In genomic region chr1:116107010-116107723, GRCm38 (mm10) we compare ENCODE assay signal across 20 mouse cellular contexts.
DNase-seq lines count a peak whose midpoint lies in the region; ATAC-seq lines count a peak whose summit lies in the region.
"Had no signal": no experiment of that assay in that cellular context is flagged by ENCODE, and none has a peak within 500 bp of the region (broad histone marks: within the 10 kb centered on the region; RNA-seq: fewer than 3 reads in every experiment).

No protein-coding gene starts in this region.

- no peak overlapping the region for H3K4me3 ChIP-seq in forebrain, embryonic 13.5 days
- no peak overlapping the region for H3K4me3 ChIP-seq in forebrain, embryonic 10.5 days
- no peak overlapping the region for H3K4me3 ChIP-seq in hindbrain, embryonic 11.5 days (ENCODE audit: low read depth, low read length)
- no peak overlapping the region for H3K4me3 ChIP-seq in hindbrain, embryonic 10.5 days
- H3K4me3 ChIP-seq in midbrain, embryonic 13.5 days (replicated peaks), result no peak overlapping the region
- H3K4me3 ChIP-seq in midbrain, embryonic 14.5 days (replicated peaks; ENCODE audit: low read depth, low read length), result no peak overlapping the region
- no peak overlapping the region for H3K4me3 ChIP-seq in hindbrain, embryonic 16.5 days (ENCODE audit: low read length)
- H3K4me3 ChIP-seq: embryonic facial prominence, embryonic 10.5 days; gastrocnemius, adult 2 months; heart, embryonic 13.5 days; intestine, embryonic 15.5 days had no signal

- no peaks in the 10 kb centered on the region for H3K4me1 ChIP-seq in forebrain, embryonic 13.5 days
- no peaks in the 10 kb centered on the region for H3K4me1 ChIP-seq in forebrain, embryonic 10.5 days
- no peaks in the 10 kb centered on the region for H3K4me1 ChIP-seq in hindbrain, embryonic 11.5 days (replicated peaks; ENCODE audit: control insufficient read depth, insufficient read depth, low read length)
- H3K4me1 ChIP-seq in hindbrain, embryonic 10.5 days (replicated peaks), result no peaks in the 10 kb centered on the region
- no peaks in the 10 kb centered on the region for H3K4me1 ChIP-seq in midbrain, embryonic 13.5 days (replicated peaks)
- H3K4me1 ChIP-seq in midbrain, embryonic 14.5 days (ENCODE audit: control insufficient read depth, insufficient read depth, low read length), result no peaks in the 10 kb centered on the region
- H3K4me1 ChIP-seq in hindbrain, embryonic 16.5 days (ENCODE audit: control insufficient read depth, insufficient read depth, low read depth, low read length), result no peaks in the 10 kb centered on the region
- H3K4me1 ChIP-seq: embryonic facial prominence, embryonic 10.5 days; heart, embryonic 13.5 days; intestine, embryonic 15.5 days had no signal

- H3K36me3 ChIP-seq in forebrain, embryonic 13.5 days (ENCODE audit: poor library complexity, severe bottlenecking), result no peaks in the 10 kb centered on the region
- H3K36me3 ChIP-seq in forebrain, embryonic 10.5 days (replicated peaks), result no peaks in the 10 kb centered on the region
- H3K36me3 ChIP-seq in hindbrain, embryonic 11.5 days (ENCODE audit: control insufficient read depth, insufficient read depth, low read length), result no peaks in the 10 kb centered on the region
- no peaks in the 10 kb centered on the region for H3K36me3 ChIP-seq in hindbrain, embryonic 10.5 days
- H3K36me3 ChIP-seq in midbrain, embryonic 13.5 days, result no peaks in the 10 kb centered on the region
- H3K36me3 ChIP-seq in midbrain, embryonic 14.5 days (ENCODE audit: control insufficient read depth, insufficient read depth, low read length), result no peaks in the 10 kb centered on the region
- H3K36me3 ChIP-seq in hindbrain, embryonic 16.5 days (ENCODE audit: control insufficient read depth, insufficient read depth, low read length), result no peaks in the 10 kb centered on the region
- H3K36me3 ChIP-seq: embryonic facial prominence, embryonic 10.5 days; G1E; heart, embryonic 13.5 days; intestine, embryonic 15.5 days had no signal

- H3K9me3 ChIP-seq in forebrain, embryonic 13.5 days (replicated peaks), result no peaks in the 10 kb centered on the region
- H3K9me3 ChIP-seq in forebrain, embryonic 10.5 days, result no peaks in the 10 kb centered on the region
- no peaks in the 10 kb centered on the region for H3K9me3 ChIP-seq in hindbrain, embryonic 11.5 days (ENCODE audit: control insufficient read depth, low read length)
- no peaks in the 10 kb centered on the region for H3K9me3 ChIP-seq in hindbrain, embryonic 10.5 days
- no peaks in the 10 kb centered on the region for H3K9me3 ChIP-seq in midbrain, embryonic 13.5 days
- no peaks in the 10 kb centered on the region for H3K9me3 ChIP-seq in midbrain, embryonic 14.5 days (ENCODE audit: control insufficient read depth, low read length)
- no peaks in the 10 kb centered on the region for H3K9me3 ChIP-seq in hindbrain, embryonic 16.5 days (ENCODE audit: control insufficient read depth, low read length)
- H3K9me3 ChIP-seq: embryonic facial prominence, embryonic 10.5 days; heart, embryonic 13.5 days; intestine, embryonic 15.5 days had no signal

- no peak overlapping the region for H3K27ac ChIP-seq in forebrain, embryonic 13.5 days
- H3K27ac ChIP-seq in forebrain, embryonic 10.5 days, result no peak overlapping the region
- no peak overlapping the region for H3K27ac ChIP-seq in hindbrain, embryonic 11.5 days (ENCODE audit: low read depth, low read length)
- H3K27ac ChIP-seq in hindbrain, embryonic 10.5 days, result no peak overlapping the region
- no peak overlapping the region for H3K27ac ChIP-seq in midbrain, embryonic 13.5 days
- H3K27ac ChIP-seq in midbrain, embryonic 14.5 days (replicated peaks; ENCODE audit: low read depth, low read length), result no peak overlapping the region
- H3K27ac ChIP-seq in hindbrain, embryonic 16.5 days (ENCODE audit: low read depth, low read length), result no peak overlapping the region
- H3K27ac ChIP-seq: embryonic facial prominence, embryonic 10.5 days; gastrocnemius, adult 2 months; heart, embryonic 13.5 days; intestine, embryonic 15.5 days had no signal

- H3K9ac ChIP-seq in forebrain, embryonic 13.5 days, result no peak overlapping the region
- H3K9ac ChIP-seq in hindbrain, embryonic 11.5 days (ENCODE audit: low read depth, low read length), result no peak overlapping the region
- H3K9ac ChIP-seq in midbrain, embryonic 13.5 days (replicated peaks), result no peak overlapping the region
- H3K9ac ChIP-seq in midbrain, embryonic 14.5 days (replicated peaks; ENCODE audit: low read length), result no peak overlapping the region
- no peak overlapping the region for H3K9ac ChIP-seq in hindbrain, embryonic 16.5 days (ENCODE audit: low read depth, low read length)
- H3K9ac ChIP-seq: heart, embryonic 13.5 days; intestine, embryonic 15.5 days had no signal

- 80% methylated on average over 3 of the region's 3 CpGs for WGBS in forebrain, embryonic 13.5 days
- WGBS in forebrain, embryonic 10.5 days, result 93% methylated on average over 3 of the region's 3 CpGs
- 87% methylated on average over 3 of the region's 3 CpGs for WGBS in hindbrain, embryonic 11.5 days
- 78% methylated on average over 3 of the region's 3 CpGs for WGBS in hindbrain, embryonic 10.5 days
- 81% methylated on average over 3 of the region's 3 CpGs for WGBS in midbrain, embryonic 13.5 days
- 81% methylated on average over 3 of the region's 3 CpGs for WGBS in midbrain, embryonic 14.5 days
- WGBS in hindbrain, embryonic 16.5 days, result 63% methylated on average over 3 of the region's 3 CpGs

- no peaks in the 10 kb centered on the region for H3K27me3 ChIP-seq in forebrain, embryonic 13.5 days
- no peaks in the 10 kb centered on the region for H3K27me3 ChIP-seq in forebrain, embryonic 10.5 days (ENCODE audit: poor library complexity, severe bottlenecking)
- H3K27me3 ChIP-seq in hindbrain, embryonic 11.5 days (ENCODE audit: control insufficient read depth, insufficient read depth, low read length), result no peaks in the 10 kb centered on the region
- no peaks in the 10 kb centered on the region for H3K27me3 ChIP-seq in hindbrain, embryonic 10.5 days (ENCODE audit: insufficient read depth, poor library complexity, severe bottlenecking)
- no peaks in the 10 kb centered on the region for H3K27me3 ChIP-seq in midbrain, embryonic 13.5 days
- no peaks in the 10 kb centered on the region for H3K27me3 ChIP-seq in midbrain, embryonic 14.5 days (ENCODE audit: control insufficient read depth, insufficient read depth, low read length)
- H3K27me3 ChIP-seq in hindbrain, embryonic 16.5 days (replicated peaks; ENCODE audit: control insufficient read depth, insufficient read depth, low read length), result no peaks in the 10 kb centered on the region
- H3K27me3 ChIP-seq: heart, embryonic 13.5 days; intestine, embryonic 15.5 days had no signal

- DNase-seq in forebrain, embryonic 10.5 days (ENCODE audit: extremely low spot score, low spot score), result no peak
- no peak for DNase-seq in hindbrain, embryonic 11.5 days (ENCODE audit: low spot score)
- DNase-seq in hindbrain, embryonic 10.5 days (ENCODE audit: low spot score), result no peak
- DNase-seq in midbrain, embryonic 14.5 days, result no peak
- DNase-seq: adrenal gland, adult 8-10 months; adrenal gland, postnatal 36 days; B cell, adult 2 months; cerebellum, adult 2 months; gastrocnemius, adult 2 months; gastrocnemius, postnatal 36 days; heart, adult 11 months; heart, postnatal 36 days had no signal

- ATAC-seq in forebrain, embryonic 13.5 days, result peak; percentile 41
- peak; percentile 25; the same call in 1 of the 2 replicates for ATAC-seq in hindbrain, embryonic 11.5 days (ENCODE audit: low FRiP score)
- peak; percentile 56; the same call in 1 of the 2 replicates for ATAC-seq in midbrain, embryonic 13.5 days
- no peak for ATAC-seq in midbrain, embryonic 14.5 days (ENCODE audit: low FRiP score, low TSS enrichment)
- peak; percentile 37; the same call in 1 of the 2 replicates for ATAC-seq in hindbrain, embryonic 16.5 days
- ATAC-seq: CD4-positive, CD25-positive, alpha-beta regulatory T cell, adult 4 months; intestine, embryonic 15.5 days had no signal

- H3K4me2 ChIP-seq in forebrain, embryonic 13.5 days, result no peak overlapping the region
- H3K4me2 ChIP-seq in hindbrain, embryonic 11.5 days (replicated peaks; ENCODE audit: low read depth, low read length), result no peak overlapping the region
- H3K4me2 ChIP-seq in midbrain, embryonic 13.5 days (replicated peaks), result no peak overlapping the region
- no peak overlapping the region for H3K4me2 ChIP-seq in midbrain, embryonic 14.5 days (ENCODE audit: low read length)
- H3K4me2 ChIP-seq in hindbrain, embryonic 16.5 days (ENCODE audit: low read length), result no peak overlapping the region
- H3K4me2 ChIP-seq: heart, embryonic 13.5 days; intestine, embryonic 15.5 days had no signal
